9 mouse cellular contexts compared by ENCODE assay signal in genomic region chr13:70281051-70281847, GRCm38 (mm10).
A peak's percentile ranks its signal among the peaks of the same experiment; 100 is the strongest.
DNase-seq lines count a peak whose midpoint lies in the region; ATAC-seq lines count a peak whose summit lies in the region.
"Had no signal": no experiment of that assay in that cellular context is flagged by ENCODE, and none has a peak within 500 bp of the region (broad histone marks: within the 10 kb centered on the region; RNA-seq: fewer than 3 reads in every experiment).

No protein-coding gene starts in this region.

- peak; percentile 42 for DNase-seq in adrenal gland, postnatal 10 days
- no peak for DNase-seq in adrenal gland, postnatal 4 days (ENCODE audit: low spot score in 2 of 2)
- DNase-seq in left cerebral cortex, postnatal 4 days = peak; percentile 24
- no peak for DNase-seq in left cerebral cortex, postnatal 36 days (ENCODE audit: low spot score in 2 of 2)
- DNase-seq in kidney, adult 9 months = peak; percentile 69
- DNase-seq in lung, postnatal 14 days = peak; percentile 39
- DNase-seq in layer of hippocampus, adult 9-11 months = no peak

- no peak for ATAC-seq in activated CD4-positive, CD25-positive, alpha-beta regulatory T cell, adult 4 months
- ATAC-seq: midbrain, embryonic 16.5 days had no signal

- intact Hi-C loops in left cerebral cortex, postnatal 4 days (cut with DNase I) = no loop called here
- intact Hi-C loops in left cerebral cortex, postnatal 36 days (cut with DNase I) = no loop called here

Comparison
In these comparisons a context has a peak if more than half of its experiments do, and no peak if none do; other contexts are left out.
1. DNase-seq: peak in adrenal gland, postnatal 10 days (single experiment), left cerebral cortex, postnatal 4 days (single experiment), kidney, adult 9 months (single experiment) and lung, postnatal 14 days (single experiment); none in adrenal gland, postnatal 4 days (0 of 2), left cerebral cortex, postnatal 36 days (0 of 2) and layer of hippocampus, adult 9-11 months (single experiment).